Mouse (Mus musculus): ENCODE results near the gene Bahd1.

Bahd1 gene

GRCm38 (mm10) chr2:118941341-118941740 is 41.2 kb downstream of the Bahd1 start:
- no peak for DNase-seq (ENCODE audit: low spot score)

- DNase-seq (ENCODE audit: low spot score), result no peak
Observed at GRCm38 (mm10) chr2:118943232-118943631, 43.1 kb downstream of the Bahd1 start.

- DNase-seq (ENCODE audit: low spot score), result no peak
Observed at GRCm38 (mm10) chr2:118948818-118949217, 48.6 kb downstream of the Bahd1 start.

- DNase-seq (ENCODE audit: low spot score), result no peak
Observed at GRCm38 (mm10) chr2:118949699-118950098, 49.5 kb downstream of the Bahd1 start.

DNA sequence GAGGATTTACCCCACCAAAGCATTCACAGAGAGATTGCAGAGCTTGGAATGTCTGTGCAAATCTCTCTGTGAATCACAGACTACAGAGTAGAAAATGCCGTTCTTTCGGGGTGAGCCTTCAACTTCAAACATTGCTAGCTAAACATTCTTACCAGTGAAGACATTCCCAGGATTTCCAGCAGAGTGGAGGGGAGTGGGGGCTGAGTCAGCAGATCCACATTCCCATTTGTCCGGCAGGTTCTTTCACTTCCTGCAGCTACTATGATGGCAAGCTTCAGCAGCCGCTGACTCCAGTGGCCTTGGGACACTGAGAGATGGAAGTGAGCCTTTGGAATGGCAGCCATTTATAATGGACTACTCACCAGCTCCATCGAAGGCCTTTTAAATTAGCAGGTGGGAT is 56.3 kb downstream of the Bahd1 start:
- no peak for DNase-seq (ENCODE audit: low spot score)

DNA sequence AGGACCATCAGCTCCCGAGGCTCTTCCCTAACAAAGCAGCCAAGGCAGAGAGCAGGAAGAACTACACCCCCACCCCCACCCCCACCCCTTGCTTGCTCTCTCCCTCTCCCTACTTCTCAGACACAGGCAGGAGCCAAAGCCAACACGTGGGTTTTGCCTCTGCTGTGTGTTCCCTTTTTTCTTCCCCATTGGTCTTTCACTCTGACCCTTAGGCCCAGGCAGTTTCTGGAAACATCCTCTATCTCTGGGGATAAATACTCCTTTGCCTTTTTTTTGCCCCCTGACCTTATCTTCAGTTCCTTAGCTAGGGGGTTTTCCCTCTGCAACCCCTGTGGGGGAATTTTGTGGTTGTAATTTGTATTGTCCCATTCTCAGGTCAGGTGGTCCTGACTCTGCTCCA is 59.5 kb downstream of the Bahd1 start:
- no peak for DNase-seq (ENCODE audit: low spot score)

DNA sequence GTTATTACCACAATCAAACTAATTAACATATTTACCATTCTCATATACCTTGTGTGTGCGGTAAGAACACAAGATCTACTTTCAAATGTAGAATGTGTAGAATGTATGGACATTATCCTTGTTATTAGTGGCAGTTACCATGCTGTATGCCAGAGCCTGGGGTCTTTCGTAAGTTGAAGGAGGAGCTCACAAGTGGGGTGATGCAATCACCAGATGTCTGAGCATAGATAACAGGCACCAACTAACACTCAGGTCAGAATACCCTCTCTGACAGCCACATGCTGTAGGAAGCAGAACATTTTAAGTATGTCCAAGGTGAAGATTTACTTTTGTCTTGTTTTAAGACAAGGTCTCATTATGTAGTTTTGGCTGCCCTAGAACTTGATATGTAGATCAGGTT is 60.2 kb downstream of the Bahd1 start:
- no peak for DNase-seq (ENCODE audit: low spot score)

DNA sequence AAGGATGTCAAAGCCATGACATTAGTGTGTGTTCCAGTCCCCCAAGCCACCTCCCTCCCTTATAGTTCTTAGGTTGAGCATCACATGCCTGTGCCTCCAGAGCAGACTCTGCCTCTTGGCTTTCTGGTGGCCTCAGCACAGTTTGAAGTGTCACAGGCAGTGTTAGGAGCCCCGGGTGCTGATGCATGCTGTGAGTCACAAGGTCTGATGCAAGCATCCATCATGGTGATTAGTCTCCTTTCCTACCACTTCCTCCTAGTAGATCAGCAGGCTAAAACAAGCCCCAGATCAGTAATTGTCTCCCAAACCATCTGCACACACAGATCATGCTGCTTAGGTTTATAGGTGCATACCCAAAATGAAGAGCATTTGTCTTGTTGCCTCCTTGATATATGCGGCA is 61.4 kb downstream of the Bahd1 start:
- no peak for DNase-seq (ENCODE audit: low spot score)

GRCm38 (mm10) chr2:118963007-118963675 is 63.0 kb downstream of the Bahd1 start:
- no peak for DNase-seq (ENCODE audit: low spot score)

GRCm38 (mm10) chr2:118963676-118964012 is 63.5 kb downstream of the Bahd1 start:
- no peak for DNase-seq (ENCODE audit: low spot score)

- no peak for DNase-seq (ENCODE audit: low spot score)
Observed at GRCm38 (mm10) chr2:118969585-118970147, 69.5 kb downstream of the Bahd1 start.

GRCm38 (mm10) chr2:118972048-118972447 is 71.9 kb downstream of the Bahd1 start:
- DNase-seq (ENCODE audit: low spot score), result no peak

GRCm38 (mm10) chr2:118972687-118973376 is 72.7 kb downstream of the Bahd1 start:
- peak; percentile 64 for DNase-seq (ENCODE audit: low spot score)

Data from layer of hippocampus, adult 9-10 months (tissue).